Mouse (Mus musculus) R1 (cell line): ENCODE measurements around the gene Il4ra.

Experiments
- DNase-seq: peaks from one replicate; pipeline ENCODE4 v3.0.0-alpha.2; 2018; ENCODE audit warnings: low read depth, low spot score

Il4ra gene

DNA sequence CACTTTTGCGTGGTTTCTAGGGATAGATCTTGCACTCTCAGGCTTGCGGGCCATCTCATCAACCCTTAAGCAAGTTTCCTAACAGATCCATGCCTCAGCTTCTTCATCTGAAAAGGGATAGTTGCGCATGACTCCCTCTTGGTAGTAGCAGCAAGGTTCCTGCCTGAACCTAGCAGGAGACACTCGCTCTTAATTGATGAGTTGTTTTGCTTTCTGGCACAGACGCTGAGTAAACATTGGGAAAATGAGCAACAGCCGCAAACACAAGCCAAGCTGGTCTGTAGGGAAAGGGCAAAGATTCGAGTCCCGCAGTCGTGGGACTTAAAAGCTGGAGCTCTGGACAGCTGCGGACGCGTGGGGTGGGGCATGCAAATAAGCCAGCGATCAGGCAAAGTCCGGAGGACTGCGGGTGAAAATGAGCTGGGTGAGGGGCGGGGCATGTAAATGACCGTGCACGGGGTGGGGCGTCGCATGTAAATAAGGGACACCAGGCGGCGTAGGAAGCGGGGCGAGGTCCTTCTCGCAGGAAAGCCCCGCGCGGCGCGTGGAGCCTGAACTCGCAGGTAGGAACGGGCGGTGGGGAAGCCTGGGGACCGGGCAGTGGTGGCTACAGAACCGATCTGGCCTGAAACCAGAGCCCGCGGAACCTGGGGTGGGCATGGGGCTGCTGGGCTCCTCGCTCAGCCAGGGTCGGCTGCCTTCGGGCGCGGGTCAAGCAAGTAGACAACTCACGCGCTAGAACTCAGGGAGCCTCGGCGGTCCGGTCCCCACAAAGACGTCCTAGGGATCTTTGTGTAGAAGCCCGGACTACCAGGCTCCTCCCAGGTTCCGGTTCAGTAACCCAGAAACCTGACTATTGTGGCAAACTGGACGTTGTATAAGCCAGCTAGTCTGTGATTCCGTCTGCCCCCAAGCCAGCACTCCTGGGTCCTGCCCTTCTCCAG is at the start of gene Il4ra:
TSS of gene Il4ra (plus strand) at position 355 of the 944 bp plus-strand sequence.
- peak; percentile 93 for DNase-seq

DNA sequence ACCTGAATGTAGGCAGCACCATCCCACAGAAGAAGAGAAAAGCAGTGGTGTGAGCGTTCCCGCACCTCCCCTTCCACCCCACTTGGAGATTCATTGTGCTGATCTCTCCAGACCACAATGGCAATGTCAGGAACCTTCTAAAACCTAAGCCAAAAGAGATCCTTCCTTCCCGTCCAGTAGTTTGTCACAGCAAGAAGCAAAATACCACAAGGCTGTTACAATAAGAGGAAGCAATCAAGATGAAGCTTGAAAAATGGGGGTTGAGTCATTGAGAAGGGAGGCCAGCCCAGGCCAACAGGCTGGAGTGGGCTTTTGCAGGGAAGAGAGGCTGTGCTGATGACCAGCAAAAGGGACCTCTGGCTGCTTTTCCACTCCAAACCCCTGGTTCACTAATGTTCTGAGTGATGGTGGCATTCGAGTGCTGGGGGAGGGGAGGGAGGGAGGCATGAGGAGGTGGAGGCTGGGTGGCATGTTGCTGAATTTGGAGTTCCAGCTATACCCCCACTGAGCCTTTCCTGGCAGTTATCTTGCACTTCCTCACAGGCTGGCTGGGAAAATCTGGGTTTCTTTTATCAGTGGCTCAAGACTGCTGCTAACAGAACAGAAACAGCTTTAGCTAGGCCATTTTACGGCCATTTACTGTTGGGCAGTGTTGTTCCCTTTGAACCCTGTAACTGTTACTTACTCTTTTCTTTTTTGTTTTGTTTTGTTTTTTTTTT is 48.4 kb upstream of the Il4ra start:
- DNase-seq, result no peak

DNA sequence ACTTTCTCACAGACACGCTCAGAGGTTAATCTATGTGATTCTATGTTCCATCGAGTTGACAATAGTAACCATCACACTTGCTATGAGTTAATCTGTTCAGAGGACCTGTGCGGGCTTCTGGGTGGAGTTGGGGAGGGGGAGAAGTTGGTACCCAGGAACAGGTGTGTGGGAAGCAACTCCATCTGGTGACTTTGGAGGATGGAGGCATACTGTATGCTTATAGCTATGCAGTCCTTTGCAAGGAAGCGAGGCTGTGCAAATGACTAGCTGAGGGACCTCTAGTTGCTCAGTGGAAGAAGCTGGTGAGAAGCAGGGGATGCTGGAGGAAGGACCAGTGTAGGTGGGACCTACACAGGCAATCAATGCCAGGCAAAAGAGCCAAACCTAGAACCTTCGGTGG is 47.3 kb upstream of the Il4ra start:
- DNase-seq, result no peak

DNA sequence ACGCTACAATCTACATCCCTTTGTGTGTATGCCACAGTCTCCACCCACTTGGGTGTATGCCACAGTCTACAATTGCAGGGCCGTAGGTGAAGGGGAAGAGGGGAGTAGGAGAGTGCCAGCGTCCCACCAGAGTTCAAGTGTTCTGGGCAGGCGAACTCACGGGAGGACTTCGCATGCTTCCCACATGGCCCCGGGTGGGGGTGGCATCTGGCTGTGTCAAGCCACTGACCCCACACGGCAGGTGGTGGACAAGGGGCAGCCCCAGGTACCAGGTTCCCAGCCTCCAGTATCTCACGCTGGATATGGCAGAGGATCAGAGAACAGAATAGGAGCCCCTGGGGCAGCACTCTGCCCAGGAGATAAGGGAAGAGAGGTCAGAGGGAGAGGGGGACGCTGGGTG is 46.4 kb upstream of the Il4ra start:
- DNase-seq, result no peak

DNA sequence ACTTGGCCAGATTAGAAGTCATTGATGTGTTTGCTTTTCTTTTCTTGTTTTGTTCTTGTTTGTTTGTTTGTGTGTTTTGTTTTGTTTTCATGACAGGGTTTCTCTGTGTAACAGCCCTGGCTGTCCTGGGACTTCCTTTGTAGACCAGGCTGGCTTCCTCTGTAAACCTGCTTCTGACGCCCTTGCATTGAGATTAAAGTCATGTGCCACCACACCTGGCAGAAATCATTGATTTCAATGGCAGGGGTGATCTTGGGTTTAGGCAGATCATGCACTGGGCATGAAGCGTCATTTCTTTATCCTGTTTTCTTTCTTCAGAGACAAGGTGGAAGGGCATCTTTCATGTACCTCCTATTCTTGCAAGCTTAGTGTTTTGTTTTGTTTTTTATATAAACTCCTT is 44.6 kb upstream of the Il4ra start:
- no peak for DNase-seq

DNA sequence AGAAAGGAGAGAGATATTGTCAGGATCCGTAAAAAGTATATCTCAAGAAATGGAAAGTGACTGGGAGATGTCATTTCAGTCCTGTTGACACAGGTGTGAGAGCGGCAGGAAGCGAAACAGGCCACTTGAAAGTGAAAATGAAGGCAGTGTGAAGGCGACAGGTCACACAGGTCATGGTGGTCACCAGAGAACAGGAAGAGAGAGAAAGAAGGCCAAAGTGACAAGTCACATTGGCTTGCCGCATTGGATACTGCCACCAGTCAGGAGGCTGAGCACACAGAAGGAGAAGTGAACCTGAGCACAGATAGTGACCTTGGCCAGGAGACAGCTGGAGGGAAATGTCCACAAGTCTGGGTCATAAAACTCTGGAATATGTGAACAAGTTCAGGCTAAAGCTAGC is 40.5 kb upstream of the Il4ra start:
- DNase-seq, result no peak

DNA sequence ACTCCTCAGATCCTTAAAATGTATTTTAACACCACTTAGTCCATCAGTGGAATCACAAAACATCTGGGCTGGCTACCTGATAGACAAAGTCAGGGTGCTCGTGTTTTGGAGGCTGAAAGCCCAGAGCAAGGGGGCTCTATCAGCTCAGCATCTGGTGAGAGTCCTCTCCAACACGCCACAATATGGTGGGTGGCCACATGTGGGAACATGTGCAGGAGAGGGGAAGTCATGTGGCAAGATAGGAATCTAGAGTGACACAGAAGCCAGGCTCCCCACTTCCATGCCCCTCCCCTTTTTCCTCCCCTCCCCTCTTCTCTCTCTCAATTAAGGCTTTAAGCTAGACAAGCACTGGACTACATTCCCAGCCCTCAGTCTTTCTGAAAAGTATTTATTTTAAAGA is 40.1 kb upstream of the Il4ra start:
- no peak for DNase-seq

DNA sequence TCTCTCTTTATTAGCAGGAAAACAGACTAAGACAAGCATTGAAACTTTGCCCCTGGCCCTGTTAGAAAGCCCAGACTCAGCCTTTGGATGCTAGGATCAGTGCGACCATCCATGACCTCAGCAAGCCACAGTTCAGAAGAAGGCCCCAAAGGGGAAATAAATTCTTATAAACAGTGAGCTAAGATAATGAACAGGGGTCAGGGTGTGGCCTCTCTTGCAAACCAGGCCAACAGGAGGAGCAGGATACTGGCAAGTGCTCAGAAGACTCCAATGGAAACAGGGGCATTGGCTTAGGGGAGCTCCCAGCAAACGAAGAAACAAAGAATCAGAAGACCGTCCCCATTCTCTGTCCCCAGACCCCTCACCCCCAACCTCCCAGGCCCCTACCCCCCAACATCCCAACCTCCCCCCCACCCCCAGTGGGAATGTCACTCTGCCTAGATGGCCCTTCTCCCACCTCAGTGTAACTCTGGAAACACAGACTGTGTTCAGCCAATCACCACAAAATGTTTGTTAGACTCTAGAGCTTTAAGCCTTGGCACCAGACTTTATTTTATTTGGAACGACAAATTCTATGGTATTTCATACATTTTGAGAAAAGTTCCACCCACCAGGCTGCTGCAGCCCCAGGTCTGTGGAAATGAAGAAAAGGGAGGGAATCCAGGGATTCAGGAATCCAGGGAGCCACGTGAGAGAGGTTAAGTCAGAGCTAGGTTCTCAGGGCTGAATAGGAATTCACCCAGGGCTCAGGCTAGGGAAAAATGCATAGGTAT is 36.7 kb upstream of the Il4ra start:
- DNase-seq, result no peak

DNA sequence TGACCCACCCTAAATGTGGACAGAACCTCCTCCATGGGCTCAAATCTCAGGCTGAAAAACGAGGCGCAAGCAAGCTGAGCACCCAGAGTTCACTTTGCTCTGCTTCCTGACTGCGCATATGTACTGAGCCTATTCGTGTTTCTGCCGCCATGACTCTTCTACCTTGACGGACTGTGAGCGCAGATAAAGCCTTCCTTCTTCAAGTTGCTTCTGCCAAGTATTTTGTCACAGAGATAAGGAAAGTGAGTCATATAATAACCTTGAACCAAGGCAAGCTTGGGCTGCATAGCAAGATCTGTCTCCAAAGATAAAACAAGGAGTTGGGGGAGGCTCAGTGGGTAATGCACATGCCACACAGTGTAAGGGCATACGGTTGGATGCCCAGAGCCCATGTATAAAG is 35.2 kb upstream of the Il4ra start:
- no peak for DNase-seq

DNA sequence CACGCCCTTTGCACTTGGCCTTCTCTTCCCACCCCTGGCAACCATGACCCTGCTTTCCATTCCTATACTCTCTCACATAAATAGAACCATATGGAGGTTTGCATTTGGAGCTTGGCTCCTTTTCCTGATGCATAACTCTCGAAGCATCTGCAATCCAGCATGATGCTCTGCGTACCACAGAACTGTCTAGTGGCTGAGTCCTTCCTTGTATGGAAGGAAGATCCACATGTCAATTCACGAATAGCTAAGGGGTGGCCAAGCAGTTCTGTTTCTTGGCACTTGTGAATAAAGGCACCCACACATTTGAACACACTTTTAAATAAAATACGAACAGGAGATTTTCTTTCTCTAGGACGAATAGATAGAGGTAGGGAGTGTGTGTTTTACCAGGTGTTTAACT is 34.5 kb upstream of the Il4ra start:
- no peak for DNase-seq

DNA sequence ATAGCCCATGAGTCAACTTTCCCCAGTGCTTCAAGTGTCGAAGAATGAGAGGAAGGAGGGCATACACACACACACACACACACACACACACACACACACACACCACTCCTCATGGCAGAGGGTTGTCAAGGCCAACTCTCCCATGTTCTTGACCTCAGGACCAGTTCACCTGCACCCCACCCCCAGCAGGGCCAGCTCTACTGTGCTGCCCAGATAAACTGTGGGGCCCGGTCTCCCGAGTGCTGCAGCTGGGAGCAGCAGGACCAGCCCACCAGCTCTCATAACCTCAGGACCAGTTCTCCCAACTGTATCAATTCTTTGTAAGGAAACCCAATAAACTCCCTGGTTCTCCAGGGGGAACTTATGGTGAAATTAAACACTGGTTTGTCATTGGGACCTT is 32.2 kb upstream of the Il4ra start:
- no peak for DNase-seq

DNA sequence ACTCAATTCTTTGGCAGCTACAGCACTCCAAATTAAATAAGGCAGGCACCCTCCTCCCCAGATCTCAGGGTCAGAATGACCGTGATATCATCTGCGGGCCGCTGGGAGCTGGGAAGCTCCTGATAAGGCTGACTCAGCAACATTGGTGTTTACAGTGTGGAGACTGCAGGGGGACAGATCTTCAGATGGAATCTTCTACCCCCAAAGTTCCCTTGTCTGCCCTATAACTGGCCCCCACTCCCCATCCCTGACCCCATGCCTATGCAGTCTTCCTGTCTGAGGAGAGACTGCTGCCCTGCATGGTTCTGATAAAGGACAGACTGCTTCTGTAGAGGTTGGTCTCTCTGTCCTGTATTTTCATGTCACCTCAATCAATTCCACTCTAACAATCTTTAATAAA is 28.9 kb upstream of the Il4ra start:
- no peak for DNase-seq

DNA sequence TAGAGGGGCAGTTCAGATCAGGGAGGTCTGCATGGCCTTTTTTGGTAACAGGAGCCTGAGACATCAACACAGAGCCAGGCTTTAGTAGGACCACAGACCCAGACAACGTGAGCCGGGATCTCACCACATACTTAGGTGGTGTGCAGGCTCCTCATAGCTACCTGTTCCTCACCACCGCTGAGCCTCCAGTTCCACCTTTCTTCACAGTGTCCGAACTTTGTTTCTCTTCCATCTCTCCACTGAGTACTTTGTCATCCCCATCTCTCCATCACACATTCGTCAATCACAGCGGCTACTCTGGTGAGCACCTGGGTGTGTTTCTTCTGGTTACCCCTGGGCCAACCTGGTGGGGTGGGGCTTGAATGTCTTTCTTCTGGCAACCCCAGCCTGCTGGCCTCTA is 24.7 kb upstream of the Il4ra start:
- DNase-seq, result no peak

DNA sequence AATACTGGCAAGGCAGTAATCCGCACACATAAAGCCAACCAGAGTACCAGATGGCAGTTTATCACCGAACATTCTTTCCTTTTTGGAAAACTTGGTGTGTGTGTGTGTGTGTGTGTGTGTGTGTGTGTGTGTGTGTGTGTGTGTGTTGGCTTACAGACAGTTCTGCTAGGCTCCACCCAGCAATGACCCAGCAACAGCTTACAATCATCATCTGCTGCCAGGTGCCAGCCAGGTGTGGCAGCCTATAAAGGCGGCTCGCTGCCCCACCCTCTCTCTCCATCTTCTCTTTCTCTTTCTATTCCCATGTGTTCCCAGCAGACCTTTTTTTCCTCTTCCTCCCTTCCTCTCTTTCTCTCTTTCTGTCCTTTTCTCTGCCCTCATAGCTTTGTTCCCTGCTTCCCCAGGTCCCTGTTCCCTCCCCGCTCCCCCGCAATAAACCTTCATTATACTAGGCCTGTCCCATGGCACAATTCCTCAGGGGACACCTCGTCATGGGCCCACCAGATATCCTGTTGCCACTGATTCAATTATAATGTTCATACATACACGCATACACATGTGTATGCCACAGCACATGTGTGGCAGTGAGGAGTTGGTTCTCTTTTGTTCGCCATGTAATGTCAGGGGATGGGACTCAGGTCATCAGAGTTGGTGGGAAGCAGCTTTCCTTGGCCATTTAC is 23.9 kb upstream of the Il4ra start:
- DNase-seq, result no peak

DNA sequence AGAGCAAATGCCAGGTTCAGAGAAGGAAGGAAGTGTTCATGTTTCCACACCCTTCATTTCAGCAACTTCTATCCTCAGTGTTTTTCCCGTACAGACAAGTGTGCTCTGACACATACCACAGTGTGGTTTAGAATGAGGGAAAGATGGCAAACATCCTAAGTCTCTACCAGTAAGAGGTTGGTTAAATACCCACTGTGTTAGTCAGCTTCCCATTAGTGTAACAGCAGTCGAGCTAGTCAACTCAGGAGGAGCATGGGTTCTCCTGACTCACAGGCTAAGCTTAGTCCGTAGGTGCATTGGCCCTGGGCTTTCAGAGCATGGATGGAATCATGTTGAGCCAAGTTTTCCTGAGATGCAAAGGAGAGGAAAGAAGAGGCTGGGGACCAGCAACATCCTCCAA is 12.6 kb upstream of the Il4ra start:
- no peak for DNase-seq

DNA sequence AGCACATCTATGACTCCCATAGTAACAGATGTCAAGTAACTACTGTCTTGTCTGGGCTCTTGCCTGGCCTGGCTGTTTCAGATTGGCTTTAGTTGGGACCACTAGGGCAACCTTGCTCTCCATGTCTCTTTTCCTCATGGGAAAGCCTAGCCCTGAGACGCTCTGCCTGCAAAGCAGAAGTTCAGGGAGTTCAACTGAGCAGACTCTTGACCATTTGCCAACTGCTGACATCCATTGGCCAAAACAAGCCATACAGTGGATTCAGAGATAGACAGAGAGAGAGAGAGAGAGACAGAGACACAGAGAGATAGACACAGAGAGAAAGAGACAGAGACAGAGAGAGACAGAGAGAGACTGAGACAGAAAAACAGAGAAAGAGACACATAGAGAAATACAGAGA is 10.9 kb upstream of the Il4ra start:
- DNase-seq, result no peak

DNA sequence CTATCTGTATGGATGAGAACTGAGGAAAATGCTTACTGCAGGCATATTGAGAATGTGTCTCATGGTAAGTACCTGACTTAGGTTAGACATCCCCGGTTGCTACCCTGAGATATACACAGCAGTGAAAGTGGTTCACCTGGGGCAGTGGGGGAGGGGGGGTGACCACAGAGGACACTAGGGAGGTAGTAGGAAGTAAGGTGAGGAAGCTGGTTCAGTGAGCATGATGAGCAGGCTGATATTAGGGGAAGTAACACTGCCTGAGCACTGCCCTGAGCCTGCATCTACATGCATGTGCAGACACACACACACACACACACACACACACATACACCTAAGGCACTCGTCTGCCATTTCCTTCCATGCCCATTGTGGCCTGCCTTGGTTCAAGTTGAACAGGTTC is 10.1 kb upstream of the Il4ra start:
- no peak for DNase-seq

DNA sequence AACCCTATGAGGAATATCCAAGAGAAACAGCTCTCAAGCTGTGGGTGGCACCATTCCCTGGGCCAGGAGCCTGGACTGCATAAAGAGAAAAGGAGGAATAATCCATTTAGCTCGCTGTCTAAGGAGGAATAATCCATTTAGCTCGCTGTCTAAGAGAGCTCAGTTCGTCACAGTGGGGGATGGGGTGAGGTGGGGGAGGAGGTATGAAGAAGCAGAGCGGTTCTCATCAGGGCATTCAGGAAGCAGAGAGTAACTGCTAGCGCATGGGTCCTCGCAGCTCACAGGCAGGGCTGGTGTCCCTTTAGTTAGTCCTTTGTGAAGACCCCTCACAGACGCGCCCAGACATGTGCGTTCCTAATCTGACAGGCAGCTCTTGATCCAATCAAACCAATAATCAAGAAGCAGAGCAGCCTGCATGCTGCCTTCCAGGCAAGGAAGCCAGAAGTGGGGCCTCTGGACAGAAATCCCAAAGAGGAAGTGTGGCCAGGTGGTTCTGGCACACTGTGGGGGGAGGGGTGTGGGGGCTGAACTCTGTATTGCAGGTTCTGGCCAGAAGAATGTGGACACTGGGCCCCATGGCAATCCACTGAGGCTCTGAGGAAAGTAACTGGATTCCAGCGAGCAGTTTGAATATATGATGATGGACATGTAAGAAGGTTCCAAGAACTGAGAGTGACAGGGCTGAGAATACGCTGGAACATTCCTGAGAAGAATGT is 9.4 kb upstream of the Il4ra start:
- DNase-seq, result peak; percentile 14

DNA sequence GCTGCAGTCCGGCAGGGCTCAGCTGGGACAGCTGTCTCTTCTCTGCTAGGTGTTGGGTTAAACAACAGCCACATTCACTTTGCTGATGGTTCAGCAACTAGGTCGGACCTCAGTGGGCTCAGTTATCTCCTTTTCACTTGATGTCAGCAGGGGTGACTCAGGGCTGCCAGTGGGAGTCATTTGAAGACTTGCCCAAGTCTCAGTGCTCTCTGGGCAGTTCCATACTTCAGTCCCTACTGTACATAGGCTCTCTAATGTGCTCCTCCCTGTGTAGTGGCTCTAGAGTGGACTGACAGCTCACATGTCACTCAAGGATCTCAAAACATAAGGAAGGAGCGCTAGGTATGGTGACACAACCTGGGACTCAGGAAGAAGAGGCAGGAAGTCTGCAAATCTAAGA is 8.4 kb upstream of the Il4ra start:
- no peak for DNase-seq

DNA sequence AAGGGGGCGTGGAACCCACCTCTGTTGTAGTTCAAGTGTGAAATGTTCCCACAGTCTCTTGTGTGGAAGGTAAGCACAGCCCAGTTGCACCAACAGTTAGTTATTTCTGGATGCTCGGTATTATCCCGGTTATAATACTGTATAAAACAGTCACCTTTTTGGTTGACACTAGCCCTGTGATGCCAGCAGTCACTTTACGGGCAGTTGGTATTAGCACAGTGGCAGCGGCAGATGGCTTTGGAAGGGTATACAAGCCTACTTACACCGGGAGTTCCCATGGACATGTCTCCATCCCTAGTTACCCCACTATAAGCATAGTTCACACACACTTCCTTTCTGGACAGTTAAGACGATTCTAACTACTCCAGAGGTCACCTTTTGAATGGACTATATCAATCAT is 6.6 kb upstream of the Il4ra start:
- DNase-seq, result no peak

DNA sequence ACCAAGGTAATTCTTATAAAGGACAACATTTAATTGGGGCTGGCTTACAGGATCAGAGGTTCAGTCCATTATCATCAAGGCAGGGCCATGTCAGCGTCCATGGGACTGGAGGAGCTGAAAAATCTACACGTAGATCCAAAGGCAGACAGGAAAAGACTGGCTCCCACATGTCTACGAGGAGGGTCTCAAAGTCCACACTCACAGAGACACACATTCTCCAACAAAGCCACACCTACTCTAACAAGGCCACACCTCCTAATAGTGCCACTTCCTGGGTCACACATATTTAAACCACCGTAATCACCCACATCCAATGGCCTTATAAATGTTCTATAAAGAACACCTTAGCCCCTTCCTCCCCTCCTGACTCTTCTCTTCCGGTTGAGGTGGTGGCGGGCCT is 5.2 kb upstream of the Il4ra start:
- DNase-seq, result peak; percentile 14
